Mouse (Mus musculus): ENCODE data around the gene Rnf41. TPM values are rescaled to one million over a fixed set of nuclear protein-coding genes. Genes with fewer than 3 reads are reported as not detected.

Rnf41 gene
- total RNA-seq, 1 experiment from 2014 or later: 38.4 TPM

- DNase-seq: peak; percentile 70
Observed at GRCm38 (mm10) chr10:128486370-128486769, 74.9 kb downstream of the Rnf41 start.

- no peak for DNase-seq
Observed at GRCm38 (mm10) chr10:128487861-128488712, 76.6 kb downstream of the Rnf41 start.

- DNase-seq: no peak
Observed at GRCm38 (mm10) chr10:128488776-128489175, 77.3 kb downstream of the Rnf41 start.

GRCm38 (mm10) chr10:128489380-128489779 is 77.9 kb downstream of the Rnf41 start:
- DNase-seq: peak; percentile 56

GRCm38 (mm10) chr10:128489785-128490184 is 78.3 kb downstream of the Rnf41 start:
- DNase-seq: no peak

- DNase-seq: no peak
Observed at GRCm38 (mm10) chr10:128490232-128490631, 78.8 kb downstream of the Rnf41 start.

GRCm38 (mm10) chr10:128490912-128491311 is 79.5 kb downstream of the Rnf41 start:
- no peak for DNase-seq

Small RNAs within 50 kb of the gene (microRNA-seq; reads per million reads assigned to microRNA genes)
- gene Gm25361 (0 reads per million in 2 experiments), gene Gm26308 (0 reads per million in 2 experiments), gene Mir6914 (0 to 0.38 reads per million in 2 experiments), gene Mir6915 (0 to 1.9 reads per million in 2 experiments), gene Mir8105 (0.43 to 0.76 reads per million in 2 experiments)

Other genes starting within 250 kb of the Rnf41 start
- gene Rbms2, start 231.4 kb upstream of the Rnf41 start, total RNA-seq (2021): 73.9 and 78.9 TPM in 2 replicates
- 2.9 and 31.3 TPM in 2 replicates for gene Gls2, start 217.2 kb upstream of the Rnf41 start, total RNA-seq (2021)
- gene Spryd4, start 199.8 kb upstream of the Rnf41 start, total RNA-seq (2021): 18.9 and 21.5 TPM in 2 replicates
- not detected in 2 replicates for gene Mip, start 185.8 kb upstream of the Rnf41 start, total RNA-seq (2021)
- gene Timeless, start 179.6 kb upstream of the Rnf41 start, total RNA-seq (2021): 16.5 and 19.3 TPM in 2 replicates
- gene Apon, start 157.6 kb upstream of the Rnf41 start, total RNA-seq (2021): 2.0 and 46.2 TPM in 2 replicates
- gene Apof, start 143.0 kb upstream of the Rnf41 start, total RNA-seq (2021): 10.4 and 138 TPM in 2 replicates
- 22.0 and 25.3 TPM in 2 replicates for gene Stat2, start 141.1 kb upstream of the Rnf41 start, total RNA-seq (2021)
- gene Il23a, start 112.9 kb upstream of the Rnf41 start, total RNA-seq (2021): 0.26 TPM in 1 of 2 replicates, not detected in the other
- gene Pan2, start 108.3 kb upstream of the Rnf41 start, total RNA-seq (2021): 22.2 and 27.0 TPM in 2 replicates
- 150 and 152 TPM in 2 replicates for gene Cnpy2, start 89.2 kb upstream of the Rnf41 start, total RNA-seq (2021)
- 918 and 1,019 TPM in 2 replicates for gene Cs, start 73.9 kb upstream of the Rnf41 start, total RNA-seq (2021)
- 103 and 111 TPM in 2 replicates for gene Coq10a, start 42.7 kb upstream of the Rnf41 start, total RNA-seq (2021)
- gene Ankrd52, start 34.5 kb upstream of the Rnf41 start, total RNA-seq (2021): 66.7 and 66.9 TPM in 2 replicates
- 0.78 TPM in 1 of 2 replicates, not detected in the other for gene Slc39a5, start 10.4 kb upstream of the Rnf41 start, total RNA-seq (2021)
- gene Nabp2, start 165 bp upstream of the Rnf41 start, total RNA-seq (2021): 59.8 and 65.2 TPM in 2 replicates
- 107 and 108 TPM in 2 replicates for gene Smarcc2, start 47.6 kb downstream of the Rnf41 start, total RNA-seq (2021)
- 800 and 862 TPM in 2 replicates for gene Myl6, start 82.5 kb downstream of the Rnf41 start, total RNA-seq (2021)
- gene Myl6b, start 87.0 kb downstream of the Rnf41 start, total RNA-seq (2021): 4.7 and 5.0 TPM in 2 replicates
- gene Esyt1, start 114.2 kb downstream of the Rnf41 start, total RNA-seq (2021): 28.5 and 36.9 TPM in 2 replicates
- 12.6 and 13.5 TPM in 2 replicates for gene Zc3h10, start 136.1 kb downstream of the Rnf41 start, total RNA-seq (2021)
- gene Rpl41, start 137.6 kb downstream of the Rnf41 start, total RNA-seq (2021): 2,356 and 2,777 TPM in 2 replicates
- 93.5 and 107 TPM in 2 replicates for gene Pa2g4, start 154.3 kb downstream of the Rnf41 start, total RNA-seq (2021)
- gene Erbb3, start 178.0 kb downstream of the Rnf41 start, total RNA-seq (2021): 4.4 and 9.1 TPM in 2 replicates
- gene Rps26, start 215.1 kb downstream of the Rnf41 start, total RNA-seq (2021): 748 and 849 TPM in 2 replicates
- gene Ikzf4, start 234.3 kb downstream of the Rnf41 start, total RNA-seq (2021): 0.74 and 2.0 TPM in 2 replicates

Measured in adrenal gland, postnatal 14 days (tissue).